ENCODE assay signal across 12 mouse cellular contexts in genomic region chr5:107355801-107356200, GRCm38 (mm10). TPM values are rescaled to one million over a fixed set of nuclear protein-coding genes. Genes with fewer than 3 reads are reported as not detected.
DNase-seq lines count a peak whose midpoint lies in the region; ATAC-seq lines count a peak whose summit lies in the region.
"Had no signal": no experiment of that assay in that cellular context is flagged by ENCODE, and none has a peak within 500 bp of the region (broad histone marks: within the 10 kb centered on the region; RNA-seq: fewer than 3 reads in every experiment).

No protein-coding gene starts in this region.

- no peaks in the 10 kb centered on the region for H3K27me3 ChIP-seq in embryonic facial prominence, embryonic 14.5 days (replicated peaks; ENCODE audit: control insufficient read depth, insufficient read depth, low read length)
- no peaks in the 10 kb centered on the region for H3K27me3 ChIP-seq in embryonic facial prominence, embryonic 10.5 days (replicated peaks; ENCODE audit: low read depth, poor library complexity, severe bottlenecking)
- no peaks in the 10 kb centered on the region for H3K27me3 ChIP-seq in forebrain, embryonic 13.5 days
- H3K27me3 ChIP-seq in intestine, embryonic 16.5 days (replicated peaks; ENCODE audit: control insufficient read depth, insufficient read depth, low read length), result no peaks in the 10 kb centered on the region
- H3K27me3 ChIP-seq: liver, embryonic 15.5 days had no signal

- no peak overlapping the region for H3K4me2 ChIP-seq in embryonic facial prominence, embryonic 14.5 days (ENCODE audit: low read depth, low read length)
- no peak overlapping the region for H3K4me2 ChIP-seq in forebrain, embryonic 13.5 days
- H3K4me2 ChIP-seq in intestine, embryonic 16.5 days (ENCODE audit: low read depth, low read length), result no peak overlapping the region
- H3K4me2 ChIP-seq: liver, embryonic 15.5 days had no signal

- no peaks in the 10 kb centered on the region for H3K9me3 ChIP-seq in embryonic facial prominence, embryonic 14.5 days (ENCODE audit: control insufficient read depth, low read length)
- H3K9me3 ChIP-seq in embryonic facial prominence, embryonic 10.5 days, result no peaks in the 10 kb centered on the region
- no peaks in the 10 kb centered on the region for H3K9me3 ChIP-seq in forebrain, embryonic 13.5 days (replicated peaks)
- H3K9me3 ChIP-seq in intestine, embryonic 16.5 days (ENCODE audit: control insufficient read depth, low read length), result no peaks in the 10 kb centered on the region
- H3K9me3 ChIP-seq: liver, embryonic 15.5 days had no signal

- ATAC-seq in embryonic facial prominence, embryonic 14.5 days (ENCODE audit: low read depth), result no peak
- ATAC-seq in monocyte, adult 5-6 weeks (replicated peaks; ENCODE audit: insufficient number of reproducible peaks, low FRiP score, low TSS enrichment, poor library complexity, severe bottlenecking), result no peak
- ATAC-seq in forebrain, embryonic 13.5 days, result no peak
- ATAC-seq in intestine, embryonic 16.5 days, result no peak
- ATAC-seq: midbrain, embryonic 16.5 days had no signal

- peak; percentile 36 for DNase-seq in embryonic facial prominence, embryonic 14.5 days (ENCODE audit: low spot score)
- DNase-seq in embryonic facial prominence, embryonic 10.5 days (ENCODE audit: low spot score), result no peak
- DNase-seq in MN1 (ENCODE audit: low spot score), result peak; percentile 24
- DNase-seq in heart, postnatal 10 days, result peak; percentile 45 to 55
- peak; percentile 63 for DNase-seq in skeletal muscle tissue, adult 2 months (ENCODE audit: low read depth, low spot score)
- DNase-seq: cerebellum, adult 9-11 months; kidney, adult 9 months had no signal

- no peaks in the 10 kb centered on the region for H3K36me3 ChIP-seq in embryonic facial prominence, embryonic 14.5 days (ENCODE audit: control insufficient read depth, insufficient read depth, low read length)
- H3K36me3 ChIP-seq in embryonic facial prominence, embryonic 10.5 days (replicated peaks), result no peaks in the 10 kb centered on the region
- no peaks in the 10 kb centered on the region for H3K36me3 ChIP-seq in forebrain, embryonic 13.5 days (ENCODE audit: poor library complexity, severe bottlenecking)
- H3K36me3 ChIP-seq in intestine, embryonic 16.5 days (ENCODE audit: control insufficient read depth, insufficient read depth, low read length), result no peaks in the 10 kb centered on the region
- H3K36me3 ChIP-seq: liver, embryonic 15.5 days had no signal

- no peak overlapping the region for H3K27ac ChIP-seq in embryonic facial prominence, embryonic 14.5 days (replicated peaks; ENCODE audit: low read depth, low read length)
- H3K27ac ChIP-seq in embryonic facial prominence, embryonic 10.5 days (replicated peaks), result no peak overlapping the region
- no peak overlapping the region for H3K27ac ChIP-seq in forebrain, embryonic 13.5 days
- H3K27ac ChIP-seq in intestine, embryonic 16.5 days (ENCODE audit: low read length), result no peak overlapping the region
- H3K27ac ChIP-seq: liver, embryonic 15.5 days had no signal

- H3K4me3 ChIP-seq in embryonic facial prominence, embryonic 14.5 days (ENCODE audit: low read depth, low read length), result no peak overlapping the region
- H3K4me3 ChIP-seq in embryonic facial prominence, embryonic 10.5 days, result no peak overlapping the region
- H3K4me3 ChIP-seq in forebrain, embryonic 13.5 days, result no peak overlapping the region
- no peak overlapping the region for H3K4me3 ChIP-seq in intestine, embryonic 16.5 days (ENCODE audit: low read length)
- H3K4me3 ChIP-seq: liver, embryonic 15.5 days had no signal

- intact Hi-C loops in heart, postnatal 10 days (cut with DNase I), result loop anchor here (5.0 kb wide), 1 partner anchor 82 kb away; the partner anchor contains the start of gene Btbd8

- no CpG with 5 or more reads among the region's 1 CpGs for WGBS in embryonic facial prominence, embryonic 14.5 days
- 42% methylated on average over 1 of the region's 1 CpGs for WGBS in embryonic facial prominence, embryonic 10.5 days
- 57% methylated on average over 1 of the region's 1 CpGs for WGBS in forebrain, embryonic 13.5 days
- WGBS in intestine, embryonic 16.5 days, result 31% methylated on average over 1 of the region's 1 CpGs

- H3K9ac ChIP-seq in embryonic facial prominence, embryonic 14.5 days (ENCODE audit: low read depth, low read length), result no peak overlapping the region
- no peak overlapping the region for H3K9ac ChIP-seq in forebrain, embryonic 13.5 days
- H3K9ac ChIP-seq in intestine, embryonic 16.5 days (ENCODE audit: low read depth, low read length), result no peak overlapping the region
- H3K9ac ChIP-seq: liver, embryonic 15.5 days had no signal

- H3K4me1 ChIP-seq in embryonic facial prominence, embryonic 14.5 days (ENCODE audit: control insufficient read depth, insufficient read depth, low read length), result peaks cover 3% of the 10 kb centered on the region; the same call in 1 of the 2 replicates
- H3K4me1 ChIP-seq in embryonic facial prominence, embryonic 10.5 days, result 0 out of 2 replicates have a peak, but pooled peaks cover 5% of the 10 kb centered on the region
- H3K4me1 ChIP-seq in forebrain, embryonic 13.5 days, result peaks cover 4% of the 10 kb centered on the region
- no peaks in the 10 kb centered on the region for H3K4me1 ChIP-seq in intestine, embryonic 16.5 days (ENCODE audit: control insufficient read depth, insufficient read depth, low read length)

RNA-seq across cellular contexts. Expression of gene Brdt, which starts 24.8 kb away (rescaled TPM):
- 4.2 and 5.0 TPM in 2 replicates for polyA plus RNA-seq in embryonic facial prominence, embryonic 14.5 days (2014; fragmentation: Nextera tagmentation; extraction: Ambion mirVana)
- 1.3 and 1.6 TPM in 2 replicates for polyA plus RNA-seq in embryonic facial prominence, embryonic 10.5 days (2016; fragmentation: Nextera tagmentation; extraction: Ambion mirVana)
- 1 to 10 TPM; 1.0 to 1.2 TPM for total RNA-seq in heart, postnatal 10 days (2021)
- total RNA-seq in monocyte, adult 5-6 weeks (2017), result 0.29 to 1.1 TPM (median 0.32 TPM) in 3 replicates
- 1.1 TPM in 2 replicates for polyA plus RNA-seq in forebrain, embryonic 13.5 days (2015; fragmentation: Nextera tagmentation; extraction: Ambion mirVana)
- 0.98 and 1.0 TPM in 2 replicates for polyA plus RNA-seq in intestine, embryonic 16.5 days (2015; fragmentation: Nextera tagmentation; extraction: Ambion mirVana)

RNA-seq across cellular contexts. Expression of gene Ephx4, which starts 46.7 kb away (rescaled TPM):
- 2.8 and 3.2 TPM in 2 replicates for polyA plus RNA-seq in embryonic facial prominence, embryonic 14.5 days (2014; fragmentation: Nextera tagmentation; extraction: Ambion mirVana)
- 0.43 and 0.76 TPM in 2 replicates for polyA plus RNA-seq in embryonic facial prominence, embryonic 10.5 days (2016; fragmentation: Nextera tagmentation; extraction: Ambion mirVana)
- under 1 TPM in 1 of 2 experiments, not detected in 1; 0.45 TPM for total RNA-seq in heart, postnatal 10 days (2021)
- not detected in 3 replicates for total RNA-seq in monocyte, adult 5-6 weeks (2017)
- 1.3 and 2.3 TPM in 2 replicates for polyA plus RNA-seq in forebrain, embryonic 13.5 days (2015; fragmentation: Nextera tagmentation; extraction: Ambion mirVana)
- polyA plus RNA-seq in intestine, embryonic 16.5 days (2015; fragmentation: Nextera tagmentation; extraction: Ambion mirVana), result 0.21 and 0.50 TPM in 2 replicates
